Mouse (Mus musculus): ENCODE results near the gene Lpar5.

The Lpar5 gene

DNA sequence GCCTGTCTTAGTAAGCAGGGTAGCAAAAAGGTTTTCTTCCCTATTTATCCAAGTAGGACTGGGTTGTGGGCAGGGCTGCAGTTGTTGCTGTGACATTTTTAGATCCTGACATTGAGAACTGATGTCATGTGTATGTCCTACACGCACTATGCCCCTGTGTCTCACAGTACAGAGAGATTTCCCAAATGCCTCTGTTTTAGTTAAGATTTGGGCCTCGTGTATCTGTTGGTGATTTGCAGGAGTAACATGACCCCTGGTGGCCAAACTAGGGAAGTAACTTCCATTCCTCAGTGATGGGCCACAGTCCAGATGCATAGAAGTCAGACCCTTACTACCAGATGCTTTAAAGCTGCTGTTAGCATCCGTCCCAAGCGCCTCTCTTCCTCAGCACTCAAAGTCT lies 16.7 kb downstream of the Lpar5 start:
- DNase-seq (ENCODE audit: low spot score), result no peak

DNA sequence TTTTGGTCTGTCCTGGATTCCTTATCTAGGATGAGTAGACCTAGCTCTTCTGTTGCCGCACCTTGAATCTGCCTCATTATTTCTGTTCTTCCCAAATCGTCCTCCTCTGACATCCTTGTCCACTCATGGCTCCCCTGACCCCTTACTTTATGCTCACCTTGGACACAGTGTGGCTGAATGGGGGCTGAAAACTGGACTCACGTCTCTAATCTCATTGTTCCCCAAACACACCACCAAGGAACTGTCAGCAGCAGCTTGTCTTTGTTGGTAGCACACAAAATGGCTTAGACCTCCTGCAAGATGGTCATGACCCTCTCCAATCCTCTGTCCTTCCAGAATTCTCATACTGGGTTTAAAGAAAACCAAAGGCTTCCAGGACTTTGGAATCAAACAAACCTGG lies 20.2 kb downstream of the Lpar5 start:
- DNase-seq (ENCODE audit: low spot score), result no peak

DNA sequence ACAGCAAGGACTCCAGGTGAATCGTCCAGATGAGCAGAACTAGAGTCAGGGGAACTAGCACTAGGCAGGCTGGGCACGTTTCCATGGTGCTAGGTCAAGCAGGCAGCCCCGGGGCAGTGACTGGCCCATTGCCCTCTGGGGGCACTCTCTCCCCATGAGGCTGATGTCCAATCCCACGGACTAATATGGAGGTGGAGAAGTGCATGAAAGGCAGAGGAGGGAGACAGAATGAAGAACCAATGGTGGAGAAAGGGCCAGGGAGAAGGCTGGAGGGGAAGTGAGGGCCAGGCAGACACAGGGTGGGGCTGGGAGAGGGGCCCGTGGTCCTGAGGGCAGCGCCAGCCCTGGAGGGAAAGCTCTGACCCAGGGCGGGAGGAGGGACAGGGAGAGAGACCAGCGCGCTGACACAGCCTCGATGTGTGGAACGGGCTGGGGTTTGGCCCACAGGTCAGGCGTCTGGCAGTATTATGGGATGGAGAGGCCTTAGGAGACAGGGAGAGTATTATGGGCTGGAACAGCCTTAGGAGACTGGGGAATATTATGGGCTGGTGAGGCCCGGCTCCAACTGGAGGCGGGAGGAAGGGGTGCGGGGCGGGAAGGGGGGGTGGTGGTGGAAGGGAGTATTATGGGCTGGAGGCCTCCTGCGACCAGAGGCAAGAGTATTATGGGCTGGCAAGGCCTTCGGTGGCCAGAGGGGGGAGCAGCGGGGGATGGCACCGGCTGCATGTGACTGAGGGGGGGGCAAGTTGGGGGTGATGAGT lies 21.0 kb downstream of the Lpar5 start:
- DNase-seq (ENCODE audit: low spot score), result peak; percentile 57

DNA sequence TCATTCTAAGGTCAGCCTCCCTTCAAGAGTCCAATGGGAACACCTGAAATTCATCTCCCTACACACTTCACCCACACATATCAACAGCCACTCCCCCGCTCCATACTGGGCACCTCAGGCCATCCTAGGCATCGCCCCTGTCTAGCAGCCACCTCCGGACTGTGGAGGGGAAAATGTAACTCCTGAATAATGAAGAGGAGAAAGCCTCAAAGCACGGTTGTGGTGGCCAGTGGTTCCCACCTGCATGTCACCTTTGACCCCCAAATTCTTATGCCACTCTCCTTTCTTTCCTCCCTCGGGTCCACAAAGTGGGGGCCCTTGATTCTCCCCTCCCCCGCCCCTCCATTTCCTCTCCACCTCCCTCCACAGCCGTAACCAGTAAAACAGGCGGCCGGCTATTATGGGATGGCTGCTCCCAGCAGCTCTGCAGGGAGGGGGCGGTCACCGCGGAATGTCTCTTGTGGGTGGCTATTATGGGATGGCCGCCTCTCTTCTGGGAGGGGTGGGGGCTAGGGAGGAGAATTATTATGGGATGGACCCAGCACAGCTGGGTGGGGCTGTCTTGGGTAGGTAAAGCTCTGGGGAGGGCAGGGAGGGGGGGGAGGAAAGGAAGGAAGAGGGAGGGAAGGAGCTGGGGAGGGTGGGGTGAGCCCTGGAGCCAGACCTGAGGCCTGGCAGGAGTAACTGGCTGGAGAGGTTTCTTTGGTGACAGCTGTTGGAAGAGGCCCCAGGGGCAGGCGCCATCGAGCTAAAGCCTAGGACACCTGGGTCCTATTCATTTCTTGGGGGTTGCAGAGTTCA lies 22.0 kb downstream of the Lpar5 start:
- peak; percentile 46 for DNase-seq (ENCODE audit: low spot score)

DNA sequence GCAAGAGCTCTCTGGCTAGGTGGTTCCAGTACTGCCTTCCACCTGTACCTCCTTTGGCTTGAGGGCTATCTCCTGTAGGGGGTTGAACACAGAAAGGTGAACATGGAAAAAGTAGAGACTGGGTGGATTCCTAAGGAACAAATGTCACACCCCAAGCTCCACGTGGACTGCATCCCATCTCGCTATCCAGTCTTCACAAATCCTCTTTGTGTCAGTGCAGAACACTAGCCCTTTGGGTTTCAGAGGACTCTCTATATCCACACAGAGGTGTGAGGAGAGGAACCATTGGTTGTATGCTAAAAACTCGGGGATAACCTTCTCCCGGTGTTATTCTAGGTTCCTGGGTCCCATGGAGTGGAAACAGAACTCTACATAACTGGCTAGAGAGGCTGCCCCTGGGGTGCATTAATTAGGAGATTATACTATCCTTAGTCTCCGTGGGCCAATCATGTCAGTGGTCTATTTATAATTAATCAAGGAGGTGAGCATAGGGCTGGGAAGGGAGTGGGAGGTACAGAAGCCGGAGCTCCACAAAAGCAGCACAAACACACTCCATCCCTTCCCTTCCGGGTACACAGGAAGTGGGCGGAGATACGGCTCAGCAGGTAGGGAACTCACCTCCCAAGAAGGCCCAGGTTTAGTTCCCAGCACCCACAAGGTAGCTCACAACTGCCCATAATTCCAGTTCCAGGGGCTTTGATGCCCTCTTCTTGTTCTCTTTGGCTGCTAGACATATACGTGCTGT lies 22.8 kb downstream of the Lpar5 start:
- DNase-seq (ENCODE audit: low spot score), result no peak

DNA sequence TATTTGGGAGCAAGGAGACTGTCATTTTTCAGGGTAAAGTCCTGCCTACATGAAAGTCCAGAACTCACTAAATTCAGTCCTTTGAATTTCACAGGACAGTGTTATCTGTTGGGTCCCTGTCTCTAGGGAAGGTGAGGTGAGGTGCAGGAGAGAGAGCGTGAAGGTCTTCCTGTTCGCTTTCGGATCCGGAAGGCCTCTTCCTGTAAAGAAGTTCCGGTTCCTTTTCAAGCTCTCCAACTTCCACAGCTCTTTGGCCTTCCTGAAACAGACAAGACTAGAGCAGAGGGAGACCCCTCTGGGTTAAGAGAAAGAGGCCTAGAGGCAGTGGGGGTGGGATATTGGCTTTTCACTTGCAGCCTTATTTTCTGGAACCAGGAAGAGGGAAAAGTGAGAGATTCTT lies 24.7 kb downstream of the Lpar5 start:
- no peak for DNase-seq (ENCODE audit: low spot score)

DNA sequence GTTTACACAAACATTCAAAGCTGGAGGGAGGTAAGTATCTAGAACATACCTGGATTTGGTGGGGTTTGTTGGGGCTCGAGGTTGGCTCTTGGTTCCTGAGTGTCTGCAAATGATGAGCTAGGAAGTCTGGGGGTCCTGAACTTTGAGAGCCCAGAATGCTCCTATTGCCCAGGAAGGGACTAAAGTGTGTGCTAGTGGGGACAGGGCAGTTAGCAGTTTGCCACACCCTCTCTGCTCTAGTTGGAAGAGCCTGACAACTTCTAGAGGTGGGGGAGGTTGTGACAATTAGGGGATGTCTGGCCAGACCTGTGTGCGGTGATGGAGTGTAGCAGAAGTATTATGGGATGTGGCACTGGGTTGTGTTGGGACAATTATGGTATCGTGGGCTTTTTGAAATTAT lies 27.1 kb downstream of the Lpar5 start:
- DNase-seq (ENCODE audit: low spot score), result no peak

DNA sequence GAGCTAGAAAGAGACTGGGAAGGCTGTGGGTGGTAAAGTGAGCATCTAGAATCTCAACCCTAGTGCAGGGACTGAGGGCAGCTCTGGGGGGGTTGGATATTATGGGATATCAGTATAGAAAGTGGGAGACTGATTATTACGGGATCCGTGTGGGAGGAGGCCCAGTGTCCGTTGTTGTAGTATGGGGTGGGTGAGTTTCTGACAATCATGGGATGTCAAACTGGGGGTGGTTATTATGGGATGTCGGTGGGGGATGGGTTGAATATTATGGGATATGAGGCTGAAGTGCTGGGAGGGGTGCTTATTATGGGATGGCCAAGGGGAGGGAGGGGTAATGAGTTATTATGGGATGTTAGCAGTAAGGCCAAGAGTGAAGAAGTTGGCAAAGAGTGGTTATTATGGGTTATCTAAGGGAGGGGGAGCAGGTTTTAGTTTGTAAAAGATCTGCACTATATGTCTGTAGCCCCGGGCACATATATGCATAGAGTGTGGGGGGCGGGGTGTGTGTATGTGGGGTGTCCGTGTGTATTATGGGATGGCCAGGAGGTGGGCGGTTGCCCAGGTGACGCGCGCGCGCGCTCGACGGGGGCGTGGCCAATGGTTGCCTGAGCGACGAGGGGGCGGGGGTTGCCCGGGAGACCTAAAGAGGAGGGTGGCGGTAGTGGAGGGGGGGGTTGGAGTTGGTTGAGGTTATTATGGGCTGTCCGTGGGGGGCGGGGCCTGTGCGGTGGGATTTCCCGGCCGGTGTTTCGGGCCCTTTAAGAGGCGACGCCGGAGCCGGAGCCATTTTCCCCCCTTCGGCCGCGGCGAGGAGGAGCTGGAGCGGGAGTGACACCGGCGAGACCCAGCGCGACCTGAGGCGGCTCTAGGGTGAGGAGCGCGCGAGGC lies 27.9 kb downstream of the Lpar5 start, which contains the start of gene Chd4:
TSS of gene Chd4 (plus strand) at position 591 of the 888 bp plus-strand sequence.
- peak; percentile 81 for DNase-seq (ENCODE audit: low spot score)

DNA sequence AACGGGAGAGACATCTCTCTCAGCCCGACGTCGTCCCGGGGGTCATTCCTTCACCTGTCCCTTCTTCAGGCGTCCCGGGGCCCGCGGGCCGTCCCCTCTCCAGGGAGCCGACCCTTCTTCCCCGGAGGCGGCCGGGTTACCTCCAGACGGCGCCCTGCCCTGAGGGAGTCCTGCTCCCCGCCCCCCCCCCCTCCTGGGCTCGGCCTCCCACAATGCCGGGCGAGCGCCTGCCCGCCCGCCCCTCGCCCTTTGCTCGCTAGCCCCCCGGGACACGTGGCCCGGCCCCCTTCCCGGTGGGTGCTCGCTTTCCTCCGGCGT lies 28.5 kb downstream of the Lpar5 start:
- DNase-seq (ENCODE audit: low spot score), result no peak

DNA sequence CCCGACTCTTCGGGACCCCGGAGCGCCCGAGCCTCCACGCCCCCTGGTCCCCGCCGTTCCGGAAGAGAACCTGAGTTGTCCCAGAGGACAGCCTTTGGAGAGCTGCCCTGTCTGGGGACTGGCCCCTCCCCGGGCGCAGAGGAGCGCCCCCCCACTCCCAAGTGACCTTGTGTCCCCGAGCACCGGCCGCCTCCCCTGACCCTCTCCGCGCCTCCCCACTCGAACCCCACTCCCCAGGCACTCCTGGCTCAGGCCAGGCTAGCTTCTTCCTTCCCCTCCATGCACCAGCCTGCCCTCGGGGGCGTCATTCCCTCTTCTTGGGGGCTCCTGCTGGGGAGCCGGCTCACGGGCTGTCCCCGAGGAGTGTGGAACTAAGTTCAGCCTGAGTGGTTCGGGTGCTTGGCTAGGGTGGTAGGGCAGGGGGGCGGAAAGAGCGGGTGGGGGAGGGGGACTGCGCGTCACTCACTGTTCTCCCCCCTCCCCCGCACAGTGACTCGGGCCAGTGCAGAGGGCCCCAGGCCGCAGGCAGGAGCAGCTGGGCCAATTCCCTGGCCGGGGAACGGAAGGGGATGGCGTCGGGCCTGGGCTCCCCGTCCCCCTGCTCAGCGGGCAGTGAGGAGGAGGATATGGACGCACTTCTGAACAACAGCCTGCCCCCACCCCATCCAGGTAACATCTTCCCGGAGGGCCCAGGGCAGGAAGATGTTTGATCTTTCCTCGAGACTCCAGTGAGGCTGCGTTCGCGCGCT lies 29.1 kb downstream of the Lpar5 start:
- DNase-seq (ENCODE audit: low spot score), result peak; percentile 35

DNA sequence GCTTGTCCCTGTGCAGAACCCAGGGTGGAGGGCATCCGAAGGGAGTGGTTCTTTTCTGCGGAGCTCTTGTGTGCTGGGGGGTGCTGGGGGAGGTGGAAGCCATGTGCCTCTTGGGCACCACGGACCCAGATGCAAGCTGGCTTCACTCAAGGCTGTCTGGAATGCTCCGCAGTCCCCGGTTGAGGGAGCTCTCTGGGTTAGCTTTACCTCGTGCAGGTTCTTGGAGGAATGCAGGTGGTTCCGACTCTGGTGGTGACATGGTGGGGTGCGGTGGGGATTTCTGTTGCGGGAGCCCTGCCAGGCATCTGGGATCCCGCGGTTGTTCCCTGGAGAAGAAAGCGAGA lies 29.6 kb downstream of the Lpar5 start:
- DNase-seq (ENCODE audit: low spot score), result no peak

DNA sequence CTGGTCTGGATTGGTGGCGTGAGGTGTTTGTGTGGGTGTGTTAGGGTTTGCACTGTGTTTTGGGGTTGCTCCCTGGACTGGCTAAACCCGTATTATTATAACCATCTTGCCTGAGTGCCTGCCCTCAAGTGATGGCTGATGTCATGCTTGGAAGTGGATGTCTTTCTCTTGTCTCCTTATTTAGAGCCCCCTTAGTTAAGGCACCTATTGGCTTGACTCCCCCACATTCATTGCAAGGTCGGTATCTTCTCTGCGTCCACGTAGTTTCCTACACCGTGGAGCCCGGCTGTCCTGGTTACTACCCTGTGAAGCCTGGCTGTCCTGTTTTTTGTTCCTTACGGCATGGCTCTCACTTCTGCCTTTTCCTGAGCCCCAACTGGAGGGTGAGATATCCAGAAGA lies 30.2 kb downstream of the Lpar5 start:
- DNase-seq (ENCODE audit: low spot score), result no peak

DNA sequence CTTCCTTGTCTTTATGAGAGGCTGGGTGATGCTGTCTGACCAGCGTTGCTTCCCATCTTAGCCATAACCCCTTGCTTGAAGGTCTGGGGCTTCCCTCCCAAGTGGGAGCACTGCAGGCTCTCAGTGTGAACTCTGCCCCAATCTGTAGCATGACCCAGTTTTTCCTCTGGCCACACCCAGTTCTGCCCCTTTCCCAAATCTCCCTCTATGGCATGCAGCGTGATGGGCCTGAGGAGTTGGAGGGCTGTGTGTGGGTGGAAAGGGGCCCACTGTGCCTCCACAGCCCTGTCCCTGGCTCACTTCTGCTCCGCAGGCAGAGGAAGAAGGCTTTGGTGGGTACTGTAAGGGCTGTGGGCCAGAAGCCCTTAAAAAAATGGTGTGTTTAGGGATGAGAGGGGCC lies 30.8 kb downstream of the Lpar5 start:
- no peak for DNase-seq (ENCODE audit: low spot score)

DNA sequence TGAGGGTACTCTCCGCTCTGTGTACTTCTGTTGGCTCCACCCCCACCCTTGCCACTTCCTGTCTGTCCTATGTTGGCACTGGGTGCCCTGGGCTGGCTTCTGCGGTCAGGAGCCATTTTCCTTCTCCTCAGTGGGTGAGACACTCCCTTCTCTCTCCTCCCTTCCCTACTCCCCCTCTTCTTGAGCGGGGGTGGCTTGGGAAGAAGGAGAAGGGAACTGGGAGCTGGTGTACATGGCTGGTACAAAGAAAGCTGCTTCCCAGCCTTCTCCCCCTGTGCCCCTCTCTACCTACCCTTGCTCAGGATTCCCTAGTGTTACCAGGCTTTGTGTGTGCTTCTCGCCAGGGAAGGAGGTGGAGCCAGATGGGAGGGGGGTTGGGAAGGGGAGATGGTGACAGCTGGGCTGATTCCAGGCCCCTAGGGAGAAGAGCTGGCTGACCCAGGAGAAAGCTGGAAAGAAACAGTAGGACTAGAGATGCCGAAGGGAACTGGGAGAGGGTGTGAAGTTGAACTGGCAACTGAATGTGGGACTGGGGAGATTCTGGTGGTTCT lies 31.8 kb downstream of the Lpar5 start:
- no peak for DNase-seq (ENCODE audit: low spot score)

DNA sequence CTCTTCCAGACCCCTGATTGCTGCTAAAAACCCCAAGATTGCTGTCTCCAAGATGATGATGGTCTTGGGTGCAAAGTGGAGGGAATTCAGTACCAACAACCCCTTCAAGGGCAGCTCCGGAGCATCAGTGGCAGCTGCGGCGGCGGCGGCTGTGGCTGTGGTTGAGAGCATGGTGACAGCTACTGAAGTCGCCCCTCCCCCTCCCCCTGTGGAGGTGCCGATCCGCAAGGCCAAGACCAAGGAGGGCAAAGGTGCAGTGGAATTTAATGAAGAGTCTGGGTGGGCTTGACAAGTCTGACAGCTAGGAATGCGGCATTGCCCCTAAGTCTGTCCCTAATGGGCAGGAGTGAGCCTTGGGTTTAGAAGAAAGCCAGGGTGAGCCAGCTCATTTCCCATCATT lies 33.7 kb downstream of the Lpar5 start:
- DNase-seq (ENCODE audit: low spot score), result no peak

DNA sequence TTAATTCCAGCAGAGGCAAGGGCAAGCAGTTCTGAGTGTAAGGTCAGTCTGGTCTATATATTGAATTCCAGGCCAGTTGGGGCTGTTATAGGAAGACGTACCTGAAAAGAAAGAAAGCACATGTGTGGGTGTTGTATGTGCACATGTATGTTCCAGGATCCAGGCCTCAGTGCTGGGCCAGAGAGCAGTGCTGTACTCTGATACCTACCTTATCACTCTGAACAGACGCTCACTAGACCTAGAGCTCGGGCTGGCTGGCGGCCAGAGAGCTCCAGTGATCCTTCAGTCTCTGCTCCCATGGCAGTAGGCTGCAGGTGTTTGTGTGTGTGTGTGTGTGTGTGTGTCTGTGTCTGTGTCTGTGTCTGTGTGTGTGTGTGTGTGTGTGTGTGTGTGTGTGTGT lies 36.5 kb downstream of the Lpar5 start:
- DNase-seq (ENCODE audit: low spot score), result no peak

DNA sequence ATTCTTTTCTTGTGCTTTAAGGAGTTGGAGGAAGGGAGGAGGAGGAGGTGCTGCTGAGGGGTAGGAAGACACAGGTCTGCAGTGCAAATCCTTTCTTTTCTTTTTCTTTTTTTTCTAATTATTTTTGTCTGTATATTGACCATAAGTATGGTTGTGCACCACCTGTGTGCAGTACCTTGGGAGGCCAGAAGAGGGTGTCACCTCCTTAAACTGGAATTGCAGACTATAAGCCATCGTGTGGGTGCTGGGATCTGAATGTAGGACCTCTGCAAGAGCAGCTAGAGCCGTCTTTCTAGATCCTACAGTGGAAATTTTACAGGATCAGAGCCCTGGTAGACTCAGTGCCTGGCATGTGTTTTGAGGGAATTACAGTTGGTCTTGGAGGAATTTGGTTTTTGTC lies 40.0 kb downstream of the Lpar5 start:
- DNase-seq (ENCODE audit: low spot score), result no peak

DNA sequence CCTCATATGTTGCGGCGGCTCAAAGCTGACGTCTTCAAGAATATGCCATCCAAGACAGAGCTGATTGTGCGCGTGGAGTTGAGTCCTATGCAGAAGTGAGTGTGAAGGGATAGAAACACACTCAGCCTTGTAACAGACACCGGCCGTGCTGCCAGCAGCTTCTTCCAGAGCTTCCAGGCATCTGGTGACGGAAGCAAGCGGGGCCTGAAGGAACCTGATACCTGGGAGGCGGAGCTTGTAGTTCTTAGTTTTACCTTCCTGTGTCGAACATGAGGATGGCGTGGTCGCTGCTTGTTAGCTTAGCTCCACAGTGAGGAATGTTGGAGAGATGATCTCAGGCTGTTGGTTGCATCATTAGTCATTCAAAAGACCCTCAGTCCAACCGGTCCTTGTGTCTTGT lies 41.7 kb downstream of the Lpar5 start:
- DNase-seq (ENCODE audit: low spot score), result no peak

DNA sequence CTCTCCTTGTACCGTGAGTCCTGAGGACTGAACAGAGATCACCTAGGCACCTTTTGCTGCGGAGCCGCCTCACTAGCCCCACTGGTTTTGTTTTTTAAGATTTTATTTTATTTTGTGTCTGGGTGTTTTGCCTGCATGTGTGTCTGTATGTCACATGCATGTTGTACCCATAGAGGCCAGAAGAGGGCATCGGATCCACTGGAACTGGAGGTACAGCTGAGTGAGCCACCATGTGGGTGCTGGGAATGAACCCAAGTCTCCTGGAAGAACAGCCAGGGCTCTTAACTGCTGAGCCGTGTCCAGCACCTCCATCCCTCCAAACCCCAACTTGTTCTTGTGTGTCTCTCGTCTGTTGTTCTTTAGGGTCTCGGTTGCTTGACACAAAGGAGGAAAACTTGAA lies 43.2 kb downstream of the Lpar5 start:
- no peak for DNase-seq (ENCODE audit: low spot score)

DNA sequence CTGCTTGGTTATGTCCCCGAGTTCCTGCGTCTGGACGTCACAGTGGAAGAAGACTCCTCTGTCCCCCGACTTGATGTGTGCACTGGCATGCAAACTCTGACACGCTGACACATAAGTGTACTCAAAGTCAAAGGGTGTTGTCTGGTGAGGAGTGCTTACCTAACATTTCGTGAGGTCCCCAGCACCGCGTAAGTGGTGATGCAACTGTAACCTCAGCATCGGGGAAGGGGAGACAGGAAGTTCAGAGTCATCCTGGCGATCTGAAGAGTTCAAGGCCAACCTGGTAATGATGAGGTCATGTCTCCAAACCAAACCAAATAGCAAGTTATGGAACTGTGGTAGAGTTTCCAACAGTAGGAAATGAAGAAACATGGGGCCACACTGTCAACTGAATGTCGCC lies 44.8 kb downstream of the Lpar5 start:
- DNase-seq (ENCODE audit: low spot score), result no peak

DNA sequence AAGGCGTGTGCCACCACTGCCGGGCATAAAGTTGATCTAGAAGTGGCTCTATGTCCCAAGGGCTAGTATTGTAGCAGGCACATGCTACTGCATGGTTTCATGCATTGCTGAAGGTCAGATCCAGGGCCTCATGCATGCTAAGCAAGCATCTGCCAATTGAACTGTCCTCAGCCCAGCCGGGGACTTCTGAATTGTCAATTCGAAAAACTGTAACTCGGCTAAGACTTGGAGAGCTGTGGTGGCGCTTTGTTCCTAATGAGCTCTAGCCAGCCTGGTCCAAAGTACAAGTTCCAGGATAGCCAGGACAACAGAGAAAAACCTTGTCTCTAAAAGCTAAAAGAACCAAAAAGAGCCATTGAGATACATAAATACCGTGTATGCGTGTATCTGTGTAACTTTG lies 51.7 kb downstream of the Lpar5 start:
- no peak for DNase-seq (ENCODE audit: low spot score)
